Comparison of ENCODE assay signal across 8 mouse cellular contexts in the genomic region with DNA sequence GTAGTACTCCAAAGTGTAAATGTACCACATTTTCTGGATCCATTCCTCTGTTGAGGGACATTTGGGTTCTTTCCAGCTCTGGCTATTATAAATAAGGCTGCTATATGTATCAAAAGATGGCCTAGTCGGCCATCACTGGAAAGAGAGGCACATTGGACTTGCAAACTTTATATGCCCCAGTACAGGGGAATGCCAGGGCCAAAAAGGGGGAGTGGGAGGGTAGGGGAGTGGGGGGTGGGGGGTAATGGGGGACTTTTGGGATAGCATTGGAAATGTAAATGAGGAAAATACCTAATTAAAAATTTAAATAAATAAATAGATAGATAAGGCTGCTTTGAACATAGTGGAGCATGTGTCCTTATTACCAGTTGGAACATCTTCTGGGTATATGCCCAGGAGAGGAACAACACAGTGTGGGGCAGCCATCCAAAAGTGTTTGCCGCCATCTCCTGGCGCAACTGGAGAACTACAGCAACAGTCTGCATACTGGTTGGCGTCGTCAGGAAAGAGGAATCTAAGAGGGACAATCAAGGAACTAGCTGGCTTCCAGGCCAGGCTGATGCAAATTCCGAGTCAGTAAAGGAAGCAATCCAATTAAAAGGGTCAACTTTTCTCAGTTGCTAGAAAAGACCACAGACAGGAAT. TPM values are rescaled to one million over a fixed set of nuclear protein-coding genes. Genes with fewer than 3 reads are reported as not detected.
DNase-seq lines count a peak whose midpoint lies in the region; ATAC-seq and TF ChIP-seq lines count a peak whose summit lies in the region.
"Not testable (repeated sequence)": the region's sequence is repeated elsewhere in the genome, so short reads cannot be mapped to it uniquely, and the experiment has no call there.

No protein-coding gene starts in this region.

- intact Hi-C loops in gastrocnemius, adult 2 months (cut with DNase I) = loop anchor here (5.0 kb wide), 1 partner anchor 102 kb away; no protein-coding TSS in a partner anchor

- TF ChIP-seq CTCF in gastrocnemius, adult 2 months (IDR thresholded peaks at IDR 0.05) = peak; percentile 78

- DNase-seq in gastrocnemius, adult 2 months = peak; percentile 66
- peak; percentile 23 to 70 for DNase-seq in left cerebral cortex, adult 9 months (ENCODE audit: low spot score in 2 of 2)
- DNase-seq in mesoderm, embryonic 11.5 days (ENCODE audit: low read depth, low spot score) = peak; percentile 75
- peak; percentile 72 for DNase-seq in right cerebral cortex, postnatal 25 days
- DNase-seq in urinary bladder, postnatal 4 days (ENCODE audit: low spot score in 2 of 2) = peak; percentile 40 to 72

- ATAC-seq in activated CD4-positive, CD25-positive, alpha-beta regulatory T cell, adult 4 months = peak; percentile 87
- peak; percentile 98 for ATAC-seq in common myeloid progenitor, adult 5-6 weeks (replicated peaks; ENCODE audit: low read depth, poor library complexity, severe bottlenecking)
- ATAC-seq in inflammation-experienced regulatory T-cells, adult 6 months = peak; percentile 92

- not testable (repeated sequence) for H3K4me3 ChIP-seq in gastrocnemius, adult 2 months

- H3K27ac ChIP-seq in gastrocnemius, adult 2 months = not testable (repeated sequence)

RNA-seq across cellular contexts. Expression of a gene that starts 30.8 kb away (rescaled TPM):
- 10 to 100 TPM in 1 of 2 experiments, 1 to 10 TPM in 1; 9.0 to 14.8 TPM for polyA plus RNA-seq in activated CD4-positive, CD25-positive, alpha-beta regulatory T cell, adult 4 months (2017; shearing (Covaris generic))
- 22.5 and 34.5 TPM in 2 replicates for total RNA-seq in common myeloid progenitor, adult 5-6 weeks (2017)
- 10 to 100 TPM in 1 of 2 experiments, 1 to 10 TPM in 1; 8.9 to 14.4 TPM for total RNA-seq in gastrocnemius, adult 2 months (2021)
- polyA plus RNA-seq in inflammation-experienced regulatory T-cells, adult 6 months (2017; shearing (Covaris generic)) = 10 to 100 TPM; 10.4 to 14.4 (median 12.0) TPM
